Mouse (Mus musculus) embryo, embryonic 9.5 days (tissue): Measurements from ENCODE around the gene Carnmt1.

Experiments
- DNase-seq: peaks from one replicate; pipeline ENCODE4 v3.0.0-alpha.2; 2017; ENCODE audit errors: extremely low spot score

The Carnmt1 gene

DNA sequence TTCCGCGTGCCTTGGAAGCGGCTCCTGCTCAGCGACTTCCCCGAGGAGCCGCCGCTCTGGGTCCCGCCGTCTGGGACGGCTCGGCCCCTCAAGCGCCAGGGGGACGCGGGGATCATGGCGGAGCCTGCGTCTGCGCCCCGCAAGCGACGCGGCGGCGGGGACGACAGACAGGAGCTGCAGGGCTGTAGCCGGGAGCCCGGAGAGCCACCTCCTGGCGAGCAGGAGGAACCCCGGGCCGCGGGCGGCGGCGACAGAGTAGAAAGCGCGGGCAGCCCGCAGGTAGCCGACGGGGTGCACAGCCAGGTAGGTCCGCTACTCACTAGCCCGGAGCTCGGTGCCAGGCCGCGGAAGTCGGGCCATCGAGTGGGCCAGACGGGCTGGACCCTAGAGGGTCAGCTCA lies 42.8 kb downstream of the Carnmt1 start:
- DNase-seq, result peak; percentile 39

DNA sequence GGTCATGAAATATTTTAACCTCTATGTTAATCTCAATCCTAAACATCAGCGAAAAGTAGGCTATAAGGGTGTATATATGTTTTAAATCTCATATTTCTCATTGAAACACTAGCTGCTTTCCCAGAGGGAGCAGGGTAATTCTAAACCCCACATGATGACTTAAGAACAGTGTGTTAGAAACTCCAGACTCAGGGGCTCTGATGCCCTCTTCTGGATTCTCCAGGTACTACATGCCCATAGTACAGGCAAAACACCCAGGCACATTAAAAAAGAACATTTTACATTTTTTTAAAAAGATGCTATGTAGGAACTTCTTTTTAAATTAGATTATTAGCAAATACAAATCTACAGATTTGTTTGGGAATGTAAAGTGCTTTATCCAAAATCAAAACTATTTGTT lies 45.8 kb downstream of the Carnmt1 start:
- DNase-seq, result peak; percentile 62

DNA sequence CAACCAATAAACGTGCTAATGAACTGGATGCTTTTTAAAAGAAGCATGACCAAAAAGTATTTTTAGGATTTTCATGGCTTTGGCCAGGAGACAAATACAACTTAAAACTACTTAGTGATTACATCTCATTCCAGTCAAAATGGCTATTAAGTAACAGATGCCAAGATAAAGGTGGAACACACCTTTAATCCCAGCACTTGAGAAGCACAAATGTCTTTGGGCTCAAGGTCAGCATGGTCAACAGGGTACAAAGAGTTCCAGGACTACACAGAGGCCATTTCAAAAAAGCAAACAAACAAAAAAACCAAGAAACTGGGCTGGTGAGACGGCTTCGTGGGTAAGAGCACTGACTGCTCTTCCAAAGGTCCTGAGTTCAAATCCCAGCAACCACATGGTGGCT lies 49.8 kb downstream of the Carnmt1 start:
- no peak for DNase-seq

GRCm38 (mm10) chr19:18725186-18725585 lies 54.6 kb downstream of the Carnmt1 start:
- no peak for DNase-seq

DNA sequence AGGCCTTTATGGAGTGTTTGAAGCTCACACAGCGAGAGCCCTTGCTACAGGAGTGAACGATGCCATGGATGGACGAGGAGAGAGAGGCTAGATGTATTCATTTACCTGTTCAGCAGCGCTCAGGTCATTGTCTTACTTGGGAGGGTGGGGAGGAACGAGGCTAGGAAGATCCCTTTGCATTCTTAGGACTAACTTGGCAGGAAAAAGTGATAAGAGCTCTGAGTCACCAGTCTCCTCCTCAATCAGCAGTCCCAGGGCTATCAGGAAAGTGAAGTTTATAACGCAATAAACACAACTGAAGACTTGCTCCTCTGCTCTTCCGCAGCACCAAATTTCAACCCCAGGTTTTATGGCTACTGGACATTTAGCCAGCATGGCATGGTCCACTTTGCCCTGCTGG lies 59.7 kb downstream of the Carnmt1 start:
- DNase-seq, result no peak

DNA sequence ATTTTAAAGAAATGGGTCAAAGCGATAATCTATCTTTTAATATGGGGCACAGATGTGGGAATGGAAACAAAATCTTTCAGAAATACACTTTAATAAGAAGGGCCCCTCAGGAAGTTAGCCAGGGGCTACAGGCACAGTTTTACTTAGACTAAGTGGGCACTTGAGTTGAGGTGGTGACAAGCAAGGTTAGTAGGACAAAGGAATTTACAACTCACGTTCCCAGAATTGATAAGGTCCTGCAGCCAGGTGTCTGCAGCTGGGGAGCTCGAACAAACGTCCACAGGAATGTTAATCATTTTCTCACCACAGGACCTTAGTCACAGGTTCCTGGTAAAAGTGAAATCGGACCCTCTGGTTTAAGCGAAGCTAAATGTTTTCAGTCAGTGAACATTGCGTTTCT lies 60.5 kb downstream of the Carnmt1 start:
- no peak for DNase-seq

GRCm38 (mm10) chr19:18735901-18736300 lies 65.3 kb downstream of the Carnmt1 start:
- DNase-seq, result no peak

DNA sequence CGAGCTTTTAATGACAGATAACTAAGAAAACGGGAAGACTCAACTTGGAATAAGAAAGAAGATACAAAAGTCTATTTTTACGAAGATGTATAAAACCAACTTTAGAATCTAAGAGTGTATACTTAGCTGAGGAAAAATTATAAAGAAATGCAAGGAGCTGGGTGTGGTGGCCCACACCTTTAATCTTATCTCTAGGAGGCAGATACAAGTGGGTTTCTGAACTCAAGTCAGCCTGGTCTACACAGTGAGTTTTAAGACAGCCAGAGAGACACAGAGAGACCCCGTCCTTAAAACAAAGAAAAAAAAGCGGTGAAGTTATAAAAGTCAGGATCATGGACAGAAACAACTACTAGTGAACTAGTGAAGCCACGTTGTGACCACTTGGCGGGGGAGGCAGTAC lies 68.6 kb downstream of the Carnmt1 start:
- DNase-seq, result no peak

- DNase-seq, result no peak
These were observed 73.4 kb downstream of the Carnmt1 start for GRCm38 (mm10) chr19:18743946-18744345.

DNA sequence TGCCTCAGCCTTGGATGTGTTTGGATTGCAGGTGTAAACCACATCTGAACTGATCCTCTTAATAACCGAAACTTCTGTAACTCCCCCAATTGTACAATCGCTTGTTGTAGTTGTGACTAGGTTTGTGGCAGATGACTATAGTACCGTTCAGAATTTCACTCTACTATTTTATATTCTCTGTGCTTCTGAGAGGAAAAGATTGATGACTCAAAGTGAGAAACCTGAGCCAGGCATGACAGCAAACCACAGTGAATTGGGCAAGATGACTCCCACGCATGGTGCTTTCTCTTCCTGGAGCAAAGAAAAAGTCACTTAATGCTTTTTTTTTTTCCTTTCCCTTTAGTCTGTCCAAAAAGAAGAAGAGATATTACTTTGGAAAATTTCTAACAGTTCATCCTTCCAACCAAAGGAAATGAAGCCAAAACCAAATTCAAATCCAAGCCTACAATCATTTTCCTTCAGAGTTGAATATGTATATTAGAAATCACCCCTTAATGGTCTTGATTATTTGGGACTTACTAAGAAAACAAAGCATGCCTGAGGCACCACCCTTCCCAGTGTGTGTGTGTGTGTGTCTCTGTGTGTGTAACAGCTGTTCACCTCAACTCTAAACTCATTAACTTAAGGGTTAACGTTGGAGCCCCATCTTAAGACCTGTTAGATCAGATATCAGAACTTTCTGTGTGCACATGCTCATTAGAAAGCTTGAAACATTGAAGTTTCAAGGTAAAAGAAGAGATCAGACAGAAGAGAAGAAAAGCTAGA lies 76.2 kb downstream of the Carnmt1 start:
- DNase-seq, result no peak

DNA sequence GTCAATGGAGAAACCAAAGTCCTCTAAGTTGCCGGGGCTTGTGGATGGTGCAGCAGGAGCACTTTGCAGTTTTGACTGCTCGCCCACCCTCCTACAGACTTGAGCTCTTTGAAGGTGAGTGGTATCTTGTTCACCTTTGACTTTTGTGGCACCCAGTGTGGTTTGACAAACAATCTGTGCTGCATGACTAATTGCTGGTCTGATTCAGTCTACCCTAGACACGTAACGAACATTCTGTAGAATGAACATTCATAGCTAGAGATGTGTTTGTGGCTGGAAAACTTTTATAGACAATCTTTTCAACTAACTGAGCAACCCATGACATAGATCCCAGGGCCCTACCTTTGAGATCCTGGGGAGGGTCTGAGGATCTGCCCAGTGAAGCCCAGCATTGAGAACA lies 76.8 kb downstream of the Carnmt1 start:
- DNase-seq, result no peak

- DNase-seq, result peak; percentile 34
These were observed 79.2 kb downstream of the Carnmt1 start, which contains the start of gene Trpm6 for GRCm38 (mm10) chr19:18749598-18750339. Gene Trpm6, plus strand, starts transcription at chr19:18749983.
